Mouse (Mus musculus) forebrain, embryonic 15.5 days (tissue): ENCODE measurements around the gene Plb1. TPM values are rescaled to one million over a fixed set of nuclear protein-coding genes. Genes with fewer than 3 reads are reported as not detected.

ENCODE experiments used
- ATAC-seq: fragments of 200-750 bp; cut with Nextera tagmentation; replicated peaks from 2 replicates; pipeline ENCODE4 v1.8.0; 2017; ENCODE audit warnings: mild to moderate bottlenecking, moderate TSS enrichment, moderate library complexity
- H3K27ac ChIP-seq: fragments of 300-500 bp; sonication (generic); replicated peaks from 2 replicates; pipeline ENCODE4 v1.5.1; 2015; ENCODE audit warnings: mild to moderate bottlenecking, inconsistent platforms
- H3K27me3 ChIP-seq: fragments of 300-500 bp; sonication (generic); 2 replicates; pipeline ENCODE4 v1.6.1; 2015; ENCODE audit warnings: inconsistent platforms
- H3K36me3 ChIP-seq: fragments of 300-500 bp; sonication (generic); 2 replicates; pipeline ENCODE4 v1.6.1; 2015; ENCODE audit warnings: mild to moderate bottlenecking, inconsistent platforms
- H3K4me1 ChIP-seq: fragments of 300-500 bp; sonication (generic); 2 replicates; pipeline ENCODE4 v1.6.1; 2015; ENCODE audit warnings: inconsistent platforms
- H3K4me2 ChIP-seq: fragments of 300-500 bp; sonication (generic); replicated peaks from 2 replicates; pipeline ENCODE4 v1.6.1; 2015; ENCODE audit warnings: mild to moderate bottlenecking, inconsistent platforms
- H3K4me3 ChIP-seq: fragments of 300-500 bp; sonication (generic); 2 replicates; pipeline ENCODE4 v1.5.1; 2015; ENCODE audit warnings: mild to moderate bottlenecking, inconsistent platforms
- H3K9ac ChIP-seq: fragments of 300-500 bp; sonication (generic); replicated peaks from 2 replicates; pipeline ENCODE4 v1.6.1; 2015; ENCODE audit warnings: mild to moderate bottlenecking, inconsistent platforms
- H3K9me3 ChIP-seq: fragments of 300-500 bp; sonication (generic); 2 replicates; pipeline ENCODE4 v1.6.1; 2016; ENCODE audit warnings: inconsistent platforms
- WGBS: fragments of 180-500 bp; shearing (Covaris S2); methylation state at CpG from one replicate; pipeline ENCODE4 v1.1.7; 2015; ENCODE audit warnings: mixed read lengths; 5-methylcytosine and 5-hydroxymethylcytosine counted together
- polyA plus RNA-seq: library from polyadenylated mRNA; unstranded; fragments of >200 nt; fragmentation: Nextera tagmentation; extraction: Ambion mirVana; gene quantifications from 2 replicates; pipeline ENCODE4 v1.2.1, GENCODE M21; 2015

The Plb1 gene
- polyA plus RNA-seq, 1 experiment from 2014 or later: not detected

DNA sequence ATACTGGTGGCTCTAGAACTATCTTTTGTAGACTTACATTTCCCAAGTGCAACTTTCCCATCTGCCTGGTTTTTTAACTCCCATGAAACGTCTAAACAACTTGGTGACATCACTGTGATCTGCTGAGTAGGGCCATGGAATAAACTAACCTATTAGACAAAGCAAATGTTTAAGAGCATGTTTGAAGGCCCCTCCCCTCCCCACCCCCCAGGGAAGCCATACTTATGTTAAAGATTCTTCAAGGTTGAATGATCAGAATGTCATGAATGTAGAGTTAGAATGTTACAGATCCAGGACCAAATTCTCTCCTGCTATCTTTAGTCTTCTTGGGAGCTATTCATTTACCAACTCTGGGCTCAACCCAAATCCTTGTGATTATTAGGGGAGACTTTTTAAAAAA lies 107.7 kb downstream of the Plb1 start:
- 70% methylated on average over 1 of the region's 1 CpGs for WGBS
- H3K9me3 ChIP-seq: no peaks in the 10 kb centered on the region
- no peak overlapping the region for H3K4me3 ChIP-seq
- ATAC-seq: no peak
- no peaks in the 10 kb centered on the region for H3K36me3 ChIP-seq
- peaks cover 8% of the 10 kb centered on the region; the same call in 1 of the 2 replicates for H3K4me1 ChIP-seq
- no peak overlapping the region for H3K27ac ChIP-seq
- H3K4me2 ChIP-seq: no peak overlapping the region
- H3K9ac ChIP-seq: no peak overlapping the region
- H3K27me3 ChIP-seq: no peaks in the 10 kb centered on the region

DNA sequence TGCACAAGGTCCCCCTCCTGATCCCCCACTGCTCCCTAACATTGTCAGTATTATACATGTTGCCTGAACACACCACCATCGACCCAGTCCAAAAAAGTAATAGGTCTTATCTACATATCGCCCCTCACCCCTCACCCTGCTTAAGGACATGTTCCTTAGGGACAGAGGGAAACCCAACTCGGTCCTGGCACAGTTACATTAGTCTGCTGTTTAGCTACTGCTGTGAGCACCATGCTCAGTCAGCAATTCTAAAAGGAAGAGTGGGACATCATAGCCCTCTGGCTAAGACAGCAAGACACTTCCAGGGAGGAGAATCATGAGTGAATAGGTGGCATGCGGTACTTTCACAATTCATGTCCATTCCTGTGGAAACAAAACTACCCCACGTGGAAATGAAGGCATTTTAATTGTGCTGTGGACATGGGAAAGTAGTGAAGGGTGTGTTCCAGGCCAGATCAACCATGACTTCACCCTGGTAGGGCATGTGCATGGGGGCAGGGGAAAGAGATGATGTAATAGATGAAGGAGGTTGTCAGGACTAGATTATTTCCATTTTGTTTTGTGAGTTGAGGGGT lies 110.3 kb downstream of the Plb1 start:
- no peaks in the 10 kb centered on the region for H3K27me3 ChIP-seq
- H3K27ac ChIP-seq: no peak overlapping the region
- no peak overlapping the region for H3K9ac ChIP-seq
- H3K4me1 ChIP-seq: no peaks in the 10 kb centered on the region
- no peak overlapping the region for H3K4me2 ChIP-seq
- no peak for ATAC-seq
- no peak overlapping the region for H3K4me3 ChIP-seq
- H3K36me3 ChIP-seq: no peaks in the 10 kb centered on the region
- no peaks in the 10 kb centered on the region for H3K9me3 ChIP-seq
- 68% methylated on average over 5 of the region's 5 CpGs for WGBS

DNA sequence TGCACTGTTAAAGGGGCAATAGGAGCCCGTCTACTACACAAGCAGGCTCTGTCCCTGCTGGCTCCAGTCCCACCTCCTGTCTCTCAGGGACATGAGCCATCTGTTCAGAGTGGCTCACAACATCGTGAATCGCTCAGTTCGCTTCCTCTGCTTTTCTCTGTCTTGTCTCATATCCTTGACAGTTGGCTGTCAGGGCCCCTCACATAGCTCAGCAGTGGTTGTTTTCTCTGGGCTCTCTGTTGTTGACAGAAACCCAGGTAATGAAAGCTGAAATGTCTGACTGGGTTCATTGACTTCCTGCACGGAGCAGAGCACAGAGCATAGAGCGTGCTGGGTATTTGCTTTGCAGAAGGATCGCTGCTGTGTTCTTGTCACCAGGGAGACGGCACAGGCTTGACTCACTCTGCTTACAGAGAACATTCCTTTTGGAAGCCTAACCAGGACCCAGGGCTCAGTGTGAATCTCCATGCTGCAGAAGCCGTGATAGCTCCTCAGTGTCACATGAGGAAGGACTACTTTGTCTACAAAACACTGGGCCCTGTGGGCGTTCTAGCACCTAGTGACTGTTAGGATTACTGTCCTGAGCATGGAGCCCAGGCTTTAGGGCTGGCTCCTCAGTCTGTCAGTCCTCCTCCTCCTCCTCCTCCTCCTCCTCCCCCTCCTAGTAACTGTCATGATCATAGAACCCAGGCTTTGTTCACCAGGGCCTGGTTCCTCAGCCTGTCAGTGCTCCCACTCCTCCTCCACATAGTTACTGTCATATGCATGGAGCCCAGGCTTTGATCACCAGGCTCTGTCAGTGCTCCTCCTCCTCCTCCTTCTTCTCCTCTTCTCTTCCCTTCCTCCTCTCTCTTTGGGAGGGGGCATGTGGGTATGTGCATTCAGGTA lies 113.8 kb downstream of the Plb1 start:
- H3K9ac ChIP-seq: no peak overlapping the region
- no peaks in the 10 kb centered on the region for H3K27me3 ChIP-seq
- 46% methylated on average over 10 of the region's 10 CpGs for WGBS
- H3K4me3 ChIP-seq: no peak overlapping the region
- no peak overlapping the region for H3K4me2 ChIP-seq
- peak overlapping the region; percentile 64 for H3K27ac ChIP-seq
- H3K4me1 ChIP-seq: no peaks in the 10 kb centered on the region
- H3K9me3 ChIP-seq: no peaks in the 10 kb centered on the region
- ATAC-seq: peak; percentile 71; the same call in 1 of the 2 replicates
- H3K36me3 ChIP-seq: no peaks in the 10 kb centered on the region

- Histone ChIP-seq H3K27me3 (no peaks in the 10 kb centered on the region), H3K36me3 (no peaks in the 10 kb centered on the region), H3K9ac (no peak overlapping the region), H3K27ac (no peak overlapping the region), H3K4me3 (no peak overlapping the region), H3K4me2 (no peak overlapping the region), H3K9me3 (no peaks in the 10 kb centered on the region), H3K4me1 (no peaks in the 10 kb centered on the region)
- 81% methylated on average over 3 of the region's 3 CpGs for whole genome bisulfite sequencing
- ATAC-seq: no peak
These were observed 117.2 kb downstream of the Plb1 start for GRCm38 (mm10) chr5:32349718-32350117.

GRCm38 (mm10) chr5:32350551-32351256 lies 118.2 kb downstream of the Plb1 start:
- Histone ChIP-seq H3K4me3 (no peak overlapping the region), H3K4me2 (no peak overlapping the region), H3K4me1 (no peaks in the 10 kb centered on the region), H3K36me3 (no peaks in the 10 kb centered on the region), H3K27ac (no peak overlapping the region), H3K9me3 (no peaks in the 10 kb centered on the region), H3K27me3 (no peaks in the 10 kb centered on the region), H3K9ac (no peak overlapping the region)
- ATAC-seq: no peak
- 82% methylated on average over 3 of the region's 3 CpGs for WGBS

GRCm38 (mm10) chr5:32351721-32352465 lies 119.4 kb downstream of the Plb1 start:
- WGBS: 79% methylated on average over 4 of the region's 4 CpGs
- H3K36me3 ChIP-seq: no peaks in the 10 kb centered on the region
- no peak overlapping the region for H3K9ac ChIP-seq
- H3K27me3 ChIP-seq: no peaks in the 10 kb centered on the region
- no peak overlapping the region for H3K4me3 ChIP-seq
- H3K4me1 ChIP-seq: no peaks in the 10 kb centered on the region
- H3K27ac ChIP-seq: no peak overlapping the region
- H3K9me3 ChIP-seq: no peaks in the 10 kb centered on the region
- no peak overlapping the region for H3K4me2 ChIP-seq
- no peak for ATAC-seq

DNA sequence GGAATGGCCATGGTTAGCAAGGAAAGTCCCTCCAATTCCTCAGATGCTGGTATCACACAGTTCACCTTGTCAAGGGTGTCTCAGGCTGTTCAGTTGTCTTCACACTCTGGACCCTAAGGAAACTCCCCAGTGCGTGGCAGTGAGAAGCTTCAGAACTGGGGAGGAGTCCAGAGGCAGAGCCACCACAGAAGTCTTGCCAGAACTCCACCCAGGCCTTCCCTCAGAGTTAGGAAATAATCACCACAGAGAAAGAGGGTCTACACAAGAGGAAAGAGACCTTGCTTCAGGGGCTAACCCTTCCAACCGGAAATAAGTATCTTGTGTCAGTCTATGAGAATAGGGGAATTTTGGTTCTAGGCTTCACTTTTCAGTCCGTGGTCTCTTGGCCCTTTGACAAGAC lies 120.3 kb downstream of the Plb1 start:
- no peak overlapping the region for H3K4me3 ChIP-seq
- H3K4me2 ChIP-seq: no peak overlapping the region
- ATAC-seq: no peak
- no peak overlapping the region for H3K27ac ChIP-seq
- WGBS: 81% methylated on average over 3 of the region's 3 CpGs
- H3K9me3 ChIP-seq: no peaks in the 10 kb centered on the region
- H3K36me3 ChIP-seq: no peaks in the 10 kb centered on the region
- no peaks in the 10 kb centered on the region for H3K27me3 ChIP-seq
- no peaks in the 10 kb centered on the region for H3K4me1 ChIP-seq
- H3K9ac ChIP-seq: no peak overlapping the region

GRCm38 (mm10) chr5:32353280-32353679 lies 120.8 kb downstream of the Plb1 start:
- H3K4me1 ChIP-seq: no peaks in the 10 kb centered on the region
- no peak overlapping the region for H3K9ac ChIP-seq
- H3K27ac ChIP-seq: no peak overlapping the region
- no peak overlapping the region for H3K4me3 ChIP-seq
- no peaks in the 10 kb centered on the region for H3K9me3 ChIP-seq
- ATAC-seq: no peak
- no peak overlapping the region for H3K4me2 ChIP-seq
- WGBS: 77% methylated on average over 2 of the region's 2 CpGs
- no peaks in the 10 kb centered on the region for H3K27me3 ChIP-seq
- H3K36me3 ChIP-seq: no peaks in the 10 kb centered on the region

DNA sequence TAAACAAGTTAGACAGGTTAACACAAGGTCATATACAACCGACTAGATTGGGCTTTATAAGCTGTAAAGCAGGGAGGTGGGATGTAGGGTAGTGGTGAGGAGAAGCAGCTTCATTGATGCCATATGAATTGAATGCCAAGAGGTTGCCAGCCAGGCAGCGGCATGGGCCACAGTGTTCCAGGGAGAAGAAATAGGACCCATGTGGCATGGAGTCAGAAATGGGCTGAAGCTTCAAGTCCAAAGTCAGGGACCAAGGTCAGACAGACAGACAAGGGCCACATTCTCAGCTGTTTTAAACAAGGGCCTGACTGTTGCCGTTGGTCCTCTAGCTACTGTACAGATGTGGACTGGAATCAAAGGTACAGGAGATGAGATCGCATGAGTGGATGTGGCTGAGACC lies 128.0 kb downstream of the Plb1 start:
- no peaks in the 10 kb centered on the region for H3K36me3 ChIP-seq
- no peak overlapping the region for H3K4me2 ChIP-seq
- no peak for ATAC-seq
- no peak overlapping the region for H3K9ac ChIP-seq
- H3K27me3 ChIP-seq: no peaks in the 10 kb centered on the region
- no peaks in the 10 kb centered on the region for H3K9me3 ChIP-seq
- H3K4me1 ChIP-seq: no peaks in the 10 kb centered on the region
- H3K27ac ChIP-seq: no peak overlapping the region
- no peak overlapping the region for H3K4me3 ChIP-seq
- WGBS: 90% methylated on average over 4 of the region's 4 CpGs

DNA sequence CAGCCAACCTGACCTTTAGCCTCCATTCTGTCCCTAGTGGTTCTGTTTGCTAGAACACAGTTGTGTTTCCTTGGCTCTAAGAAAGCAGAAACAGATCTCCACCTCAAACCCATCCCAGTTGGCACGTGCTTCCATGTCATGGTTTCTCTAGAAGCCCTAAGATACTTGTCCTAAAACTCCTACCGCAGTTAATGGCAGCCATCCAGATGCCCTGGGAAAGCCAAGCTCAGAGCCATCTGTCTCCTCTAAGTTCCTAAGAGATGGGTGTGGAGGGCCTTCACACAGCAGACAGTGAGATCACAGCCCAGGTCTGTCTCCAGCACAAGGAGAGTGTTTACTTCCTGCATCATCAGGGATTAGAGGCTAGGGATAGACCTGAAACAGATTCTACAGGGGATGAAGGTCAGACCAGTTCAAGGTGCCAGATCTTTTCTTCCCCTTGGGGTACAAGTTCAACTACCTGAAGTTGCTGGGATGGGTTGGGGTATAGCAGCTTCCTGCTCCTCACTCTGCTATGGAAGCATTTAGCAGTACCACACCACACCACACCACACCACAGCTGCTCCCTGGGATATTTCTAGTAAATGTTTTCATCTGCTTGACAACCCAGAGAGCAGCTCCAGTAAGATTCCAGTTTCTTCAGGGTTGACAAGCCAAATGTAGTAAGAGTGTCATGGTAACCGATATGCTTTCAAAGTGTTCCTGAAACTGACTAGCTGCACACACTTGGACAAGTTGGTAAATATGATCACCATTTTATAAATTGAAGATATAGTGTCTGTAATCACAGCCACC lies 129.1 kb downstream of the Plb1 start:
- WGBS: 74% methylated on average over 3 of the region's 3 CpGs
- ATAC-seq: no peak
- Histone ChIP-seq H3K4me3 (no peak overlapping the region), H3K9ac (no peak overlapping the region), H3K27ac (no peak overlapping the region), H3K4me2 (no peak overlapping the region), H3K36me3 (no peaks in the 10 kb centered on the region), H3K4me1 (no peaks in the 10 kb centered on the region), H3K9me3 (no peaks in the 10 kb centered on the region), H3K27me3 (no peaks in the 10 kb centered on the region)

DNA sequence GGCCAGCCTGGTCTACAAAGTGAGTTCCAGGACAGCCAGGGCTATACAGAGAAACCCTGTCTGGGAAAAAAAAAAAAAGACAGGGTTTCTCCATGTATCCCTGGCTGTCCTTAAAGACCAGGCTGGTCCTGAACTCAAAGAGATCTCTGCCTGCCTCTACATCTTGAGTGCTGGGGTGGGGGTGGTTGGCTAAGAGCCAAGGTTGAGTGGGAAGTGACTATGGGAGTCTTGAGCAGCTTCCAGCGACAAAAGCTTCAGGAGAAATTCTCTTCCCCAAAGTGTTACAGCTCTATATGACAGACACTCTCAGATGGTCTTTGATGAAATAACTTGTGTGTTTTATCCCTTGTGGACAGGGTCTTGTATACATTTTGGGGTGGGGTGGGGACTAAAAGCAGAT lies 136.9 kb downstream of the Plb1 start:
- no peaks in the 10 kb centered on the region for H3K4me1 ChIP-seq
- 85% methylated on average over 1 of the region's 1 CpGs for whole genome bisulfite sequencing
- no peak overlapping the region for H3K9ac ChIP-seq
- H3K27ac ChIP-seq: no peak overlapping the region
- H3K4me2 ChIP-seq: no peak overlapping the region
- H3K36me3 ChIP-seq: no peaks in the 10 kb centered on the region
- no peak for ATAC-seq
- no peak overlapping the region for H3K4me3 ChIP-seq
- H3K9me3 ChIP-seq: no peaks in the 10 kb centered on the region
- H3K27me3 ChIP-seq: no peaks in the 10 kb centered on the region
